Comparison of ENCODE assay signal across 9 mouse cellular contexts in genomic region chr12:108333481-108333882, GRCm38 (mm10). TPM values are rescaled to one million over a fixed set of nuclear protein-coding genes. Genes with fewer than 3 reads are reported as not detected.
DNase-seq lines count a peak whose midpoint lies in the region; ATAC-seq lines count a peak whose summit lies in the region.
"Had no signal": no experiment of that assay in that cellular context is flagged by ENCODE, and none has a peak within 500 bp of the region (broad histone marks: within the 10 kb centered on the region; RNA-seq: fewer than 3 reads in every experiment).

No protein-coding gene starts in this region.

- no peaks in the 10 kb centered on the region for H3K36me3 ChIP-seq in kidney, embryonic 15.5 days
- no peaks in the 10 kb centered on the region for H3K36me3 ChIP-seq in embryonic facial prominence, embryonic 11.5 days (replicated peaks; ENCODE audit: control insufficient read depth, insufficient read depth, low read depth, low read length)
- no peaks in the 10 kb centered on the region for H3K36me3 ChIP-seq in hindbrain, embryonic 14.5 days (replicated peaks; ENCODE audit: control insufficient read depth, insufficient read depth)

- no peak for DNase-seq in kidney, adult 8-10 months
- DNase-seq in embryonic facial prominence, embryonic 11.5 days (ENCODE audit: low spot score): no peak
- DNase-seq in hindbrain, embryonic 14.5 days (ENCODE audit: low spot score): no peak
- peak; percentile 27 for DNase-seq in lung, postnatal 36 days
- DNase-seq in T-cell, adult 2 months (ENCODE audit: low spot score): no peak
- DNase-seq in c-Kit-positive CD71-positive TER-119-positive erythroid progenitor cells, embryonic 14.5 days (ENCODE audit: low spot score): no peak
- DNase-seq in adrenal gland, adult 18-20 months (ENCODE audit: low spot score in 2 of 2): no peak

- ATAC-seq in kidney, embryonic 15.5 days (replicated peaks; ENCODE audit: low FRiP score): peak; percentile 52
- ATAC-seq in embryonic facial prominence, embryonic 11.5 days (replicated peaks; ENCODE audit: insufficient number of reproducible peaks, low FRiP score, low TSS enrichment, low read depth): peak; percentile 12
- no peak; the same call in 1 of the 2 replicates for ATAC-seq in hindbrain, embryonic 14.5 days (ENCODE audit: low FRiP score)

- peaks cover 22% of the 10 kb centered on the region for H3K4me1 ChIP-seq in kidney, embryonic 15.5 days
- peaks cover 2% of the 10 kb centered on the region; the same call in 1 of the 2 replicates for H3K4me1 ChIP-seq in embryonic facial prominence, embryonic 11.5 days (ENCODE audit: control insufficient read depth, insufficient read depth, low read length)
- peaks cover 11% of the 10 kb centered on the region for H3K4me1 ChIP-seq in hindbrain, embryonic 14.5 days (replicated peaks; ENCODE audit: control insufficient read depth, insufficient read depth, low read length)

- peak overlapping the region; percentile 75 for H3K4me3 ChIP-seq in kidney, embryonic 15.5 days (replicated peaks)
- peak overlapping the region; percentile 51 for H3K4me3 ChIP-seq in embryonic facial prominence, embryonic 11.5 days (ENCODE audit: low read depth, low read length)
- peak overlapping the region; percentile 72 for H3K4me3 ChIP-seq in hindbrain, embryonic 14.5 days (replicated peaks; ENCODE audit: low read length)

- peaks cover 71% of the 10 kb centered on the region for H3K27me3 ChIP-seq in kidney, embryonic 15.5 days
- H3K27me3 ChIP-seq in embryonic facial prominence, embryonic 11.5 days (ENCODE audit: control insufficient read depth, insufficient read depth, low read length): peaks cover 10% of the 10 kb centered on the region
- H3K27me3 ChIP-seq in hindbrain, embryonic 14.5 days (ENCODE audit: control insufficient read depth, insufficient read depth, low read length): peaks cover 7% of the 10 kb centered on the region; the same call in 1 of the 2 replicates
- H3K27me3 ChIP-seq: Patski had no signal

- peak overlapping the region; percentile 100 for H3K4me2 ChIP-seq in kidney, embryonic 15.5 days
- H3K4me2 ChIP-seq in embryonic facial prominence, embryonic 11.5 days (ENCODE audit: low read depth, low read length): peak overlapping the region; percentile 87
- H3K4me2 ChIP-seq in hindbrain, embryonic 14.5 days (replicated peaks): peak overlapping the region; percentile 92

- WGBS in kidney, embryonic 15.5 days: 1% methylated on average over 22 of the region's 22 CpGs
- WGBS in embryonic facial prominence, embryonic 11.5 days: 2% methylated on average over 22 of the region's 22 CpGs
- 2% methylated on average over 22 of the region's 22 CpGs for WGBS in hindbrain, embryonic 14.5 days

- no peaks in the 10 kb centered on the region for H3K9me3 ChIP-seq in kidney, embryonic 15.5 days (replicated peaks)
- H3K9me3 ChIP-seq in embryonic facial prominence, embryonic 11.5 days (replicated peaks; ENCODE audit: control insufficient read depth, low read length): no peaks in the 10 kb centered on the region
- no peaks in the 10 kb centered on the region for H3K9me3 ChIP-seq in hindbrain, embryonic 14.5 days (ENCODE audit: control insufficient read depth, low read length)

- H3K9ac ChIP-seq in kidney, embryonic 15.5 days: peak overlapping the region; percentile 47
- H3K9ac ChIP-seq in embryonic facial prominence, embryonic 11.5 days (replicated peaks; ENCODE audit: low read length): no peak overlapping the region
- peak overlapping the region; percentile 26; the same call in 1 of the 2 replicates for H3K9ac ChIP-seq in hindbrain, embryonic 14.5 days

- peak overlapping the region; percentile 77 for H3K27ac ChIP-seq in kidney, embryonic 15.5 days
- H3K27ac ChIP-seq in embryonic facial prominence, embryonic 11.5 days (replicated peaks; ENCODE audit: low read depth, low read length): no peak overlapping the region
- H3K27ac ChIP-seq in hindbrain, embryonic 14.5 days: peak overlapping the region; percentile 15; the same call in 1 of the 2 replicates

RNA-seq across cellular contexts. Expression of gene Cyp46a1, which starts 0.7 kb away (rescaled TPM):
- polyA plus RNA-seq in kidney, embryonic 15.5 days (2015; fragmentation: Nextera tagmentation; extraction: Ambion mirVana): 10.0 and 10.9 TPM in 2 replicates
- 2.9 and 3.1 TPM in 2 replicates for polyA plus RNA-seq in embryonic facial prominence, embryonic 11.5 days (2014; fragmentation: Nextera tagmentation; extraction: Ambion mirVana)
- 22.7 and 23.5 TPM in 2 replicates for polyA plus RNA-seq in hindbrain, embryonic 14.5 days (2014; fragmentation: Nextera tagmentation; extraction: Ambion mirVana)
- total RNA-seq in adrenal gland, adult 18-20 months (2021): 1 to 10 TPM; 1.7 to 2.1 TPM

RNA-seq across cellular contexts. Expression of gene Hhipl1, which starts 27.4 kb away (rescaled TPM):
- polyA plus RNA-seq in kidney, embryonic 15.5 days (2015; fragmentation: Nextera tagmentation; extraction: Ambion mirVana): 0.55 and 1.00 TPM in 2 replicates
- polyA plus RNA-seq in embryonic facial prominence, embryonic 11.5 days (2014; fragmentation: Nextera tagmentation; extraction: Ambion mirVana): 0.43 and 0.59 TPM in 2 replicates
- 1.8 and 1.9 TPM in 2 replicates for polyA plus RNA-seq in hindbrain, embryonic 14.5 days (2014; fragmentation: Nextera tagmentation; extraction: Ambion mirVana)
- total RNA-seq in adrenal gland, adult 18-20 months (2021): 1 to 10 TPM in 1 of 2 experiments, under 1 TPM in 1; 0.89 to 1.4 TPM

RNA-seq across cellular contexts. Expression of gene Eml1, which starts 37.3 kb away (rescaled TPM):
- polyA plus RNA-seq in kidney, embryonic 15.5 days (2015; fragmentation: Nextera tagmentation; extraction: Ambion mirVana): 60.9 and 77.5 TPM in 2 replicates
- polyA plus RNA-seq in embryonic facial prominence, embryonic 11.5 days (2014; fragmentation: Nextera tagmentation; extraction: Ambion mirVana): 64.1 and 69.7 TPM in 2 replicates
- polyA plus RNA-seq in hindbrain, embryonic 14.5 days (2014; fragmentation: Nextera tagmentation; extraction: Ambion mirVana): 55.1 and 61.8 TPM in 2 replicates
- total RNA-seq in adrenal gland, adult 18-20 months (2021): 10 to 100 TPM; 19.7 to 19.9 TPM

RNA-seq across cellular contexts. Expression of gene Ccdc85c, which starts 58.3 kb away (rescaled TPM):
- polyA plus RNA-seq in kidney, embryonic 15.5 days (2015; fragmentation: Nextera tagmentation; extraction: Ambion mirVana): 7.7 and 8.1 TPM in 2 replicates
- 8.4 and 9.8 TPM in 2 replicates for polyA plus RNA-seq in embryonic facial prominence, embryonic 11.5 days (2014; fragmentation: Nextera tagmentation; extraction: Ambion mirVana)
- polyA plus RNA-seq in hindbrain, embryonic 14.5 days (2014; fragmentation: Nextera tagmentation; extraction: Ambion mirVana): 13.9 and 16.5 TPM in 2 replicates
- total RNA-seq in adrenal gland, adult 18-20 months (2021): 10 to 100 TPM; 21.3 to 22.9 TPM
